Mouse (Mus musculus) kidney, adult 11 months (tissue): ENCODE results near the gene Ppp2r5c.

Experiments
- DNase-seq: peaks from one replicate; pipeline ENCODE4 v3.0.0; 2022

Ppp2r5c gene

DNA sequence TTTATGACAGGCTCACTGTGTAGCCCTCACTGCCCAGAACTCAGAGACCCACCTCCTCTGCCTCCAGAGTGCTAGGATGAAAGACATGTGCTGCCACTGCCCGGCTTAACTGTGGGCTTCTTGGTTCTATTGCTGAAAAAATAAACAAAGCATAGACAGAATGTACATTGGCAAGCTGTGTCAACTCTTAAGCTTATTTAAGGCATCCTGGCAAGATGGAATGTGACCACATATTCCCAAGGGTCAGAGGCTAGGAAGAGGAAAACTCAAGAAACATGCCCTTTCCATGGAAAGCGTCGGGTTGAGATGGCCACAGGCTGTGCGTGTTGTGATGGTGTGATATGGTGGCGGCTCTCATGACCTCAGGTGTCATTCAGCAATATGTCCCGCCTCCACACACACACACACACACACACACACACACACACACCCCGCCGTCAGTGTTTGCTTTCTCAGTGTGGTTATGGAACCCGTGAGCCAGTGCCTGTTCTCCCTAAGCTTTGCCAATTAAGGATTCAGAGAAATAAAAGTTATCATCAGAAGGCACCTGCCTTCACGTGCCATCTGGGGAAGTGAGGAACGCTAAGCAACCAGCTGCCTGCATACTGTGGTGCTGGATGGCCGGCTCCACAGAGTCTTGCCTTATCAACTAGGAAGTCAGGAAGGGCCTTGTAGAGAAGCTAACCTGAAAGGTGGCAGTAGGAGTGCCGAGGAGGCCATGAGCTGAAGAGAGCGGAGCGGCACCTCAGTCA is 73.5 kb downstream of the Ppp2r5c start:
- no peak for DNase-seq

DNA sequence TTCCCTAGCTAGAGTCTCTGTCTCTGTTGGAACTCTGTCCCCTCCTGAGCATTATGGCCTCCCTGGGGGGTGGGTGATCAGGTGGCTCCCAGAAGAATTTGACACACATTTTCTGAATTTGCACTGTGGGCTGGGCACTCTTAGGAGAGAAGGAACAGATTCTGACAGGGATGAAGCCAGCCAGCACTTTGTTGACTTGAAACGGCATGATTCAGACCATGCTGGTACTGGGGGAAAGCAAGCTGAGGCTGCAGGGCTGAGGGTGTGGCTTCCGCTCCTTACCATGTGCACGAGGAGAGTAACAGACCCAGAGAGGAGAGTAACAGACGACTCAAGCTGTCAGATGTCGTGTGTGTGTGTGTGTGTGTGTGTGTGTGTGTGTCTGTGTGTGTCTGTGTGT is 76.6 kb downstream of the Ppp2r5c start:
- DNase-seq: no peak

DNA sequence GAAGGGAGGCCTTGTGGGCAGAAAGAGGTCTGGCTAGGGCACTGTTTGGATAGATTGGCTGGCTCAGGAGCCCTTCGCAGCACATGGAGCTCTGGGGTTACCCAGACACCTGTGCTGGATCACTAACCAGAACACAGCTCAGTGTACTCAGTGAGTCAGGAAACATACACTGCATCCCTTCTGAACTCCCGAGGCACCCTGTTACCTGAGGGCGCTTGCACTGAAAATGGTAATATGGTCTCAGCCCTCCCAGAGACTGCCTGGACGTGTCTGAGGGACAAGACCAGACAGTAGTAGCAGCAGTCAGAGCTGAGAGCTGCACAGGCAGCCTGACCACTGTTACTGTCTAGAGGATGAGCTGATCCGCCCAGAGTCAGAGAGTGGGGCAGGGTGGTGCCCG is 85.8 kb downstream of the Ppp2r5c start:
- DNase-seq: no peak

DNA sequence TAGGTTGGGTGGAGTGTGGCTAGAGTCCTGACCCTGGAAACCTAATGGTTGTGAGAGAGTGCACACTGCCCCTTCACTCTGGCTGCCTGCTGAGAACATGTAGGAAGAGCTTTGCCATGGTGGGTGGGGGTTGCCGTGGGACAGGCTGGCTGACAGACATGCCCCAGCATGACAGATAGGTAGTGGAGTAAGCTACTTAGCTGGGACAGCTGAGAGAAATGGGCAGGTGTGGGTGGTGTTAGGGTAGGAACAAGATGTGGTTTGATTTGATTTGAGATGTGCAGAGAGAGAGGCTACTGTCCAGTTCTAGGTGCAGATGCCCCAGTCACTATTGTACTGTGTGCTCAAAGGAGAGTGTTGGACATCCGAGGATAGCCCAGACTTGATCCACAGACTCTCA is 86.2 kb downstream of the Ppp2r5c start:
- no peak for DNase-seq

DNA sequence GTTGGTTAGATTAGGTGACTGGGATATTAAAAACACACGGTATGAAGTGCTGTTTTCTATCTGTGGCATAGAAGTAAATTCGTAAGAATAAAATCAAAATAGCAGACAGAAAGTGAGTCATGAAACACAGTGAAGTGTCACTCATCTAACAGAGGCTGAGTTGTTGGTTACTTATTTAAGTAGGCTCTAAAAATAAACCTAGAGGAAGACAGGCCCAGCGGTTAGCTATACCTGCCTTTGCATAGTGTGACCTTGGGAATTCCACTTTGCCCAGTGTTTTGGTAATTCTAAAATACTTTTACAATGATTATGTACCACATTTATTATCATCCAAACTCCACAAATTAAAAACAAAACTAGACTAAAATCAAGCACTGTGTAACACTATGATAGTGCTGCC is 86.9 kb downstream of the Ppp2r5c start:
- no peak for DNase-seq

DNA sequence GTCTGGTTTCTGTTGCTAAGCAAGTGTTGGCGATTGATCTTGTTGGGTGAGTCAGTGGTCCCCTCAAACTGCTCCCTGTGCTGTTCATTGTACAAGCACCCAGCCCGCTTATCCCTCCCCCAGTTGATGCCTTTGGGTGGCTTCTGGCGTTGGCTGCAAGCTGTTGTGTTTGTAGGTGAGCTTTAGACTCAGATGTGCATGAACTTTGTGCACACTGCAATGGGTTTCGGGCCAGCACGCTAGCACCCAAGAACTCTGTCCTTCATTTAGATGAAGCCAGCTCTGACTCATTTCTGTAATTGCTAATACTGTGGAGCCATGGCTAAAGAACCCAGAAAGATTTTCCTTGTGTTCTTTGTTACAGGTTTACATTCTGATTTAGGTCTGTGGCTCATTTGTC is 88.4 kb downstream of the Ppp2r5c start:
- DNase-seq: no peak

DNA sequence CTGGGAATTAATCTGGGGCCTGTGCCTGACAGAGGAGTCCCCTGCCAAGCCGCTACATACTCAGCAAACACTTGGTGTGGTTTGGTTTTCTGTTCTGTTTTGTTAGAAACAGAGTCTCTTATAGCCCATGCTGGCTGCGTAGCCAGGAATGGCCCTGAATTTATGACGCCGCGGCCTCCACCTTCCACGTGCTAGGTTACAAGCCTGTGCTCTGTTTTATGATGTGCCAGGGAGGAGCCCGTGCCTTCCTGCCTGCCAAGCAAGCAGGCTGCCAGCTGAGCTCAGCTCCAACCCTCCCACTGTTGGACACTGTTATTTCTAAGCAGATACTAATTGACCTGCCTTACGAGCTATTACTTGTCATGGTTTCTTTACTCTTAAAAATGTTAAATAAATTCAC is 90.8 kb downstream of the Ppp2r5c start:
- DNase-seq: no peak

DNA sequence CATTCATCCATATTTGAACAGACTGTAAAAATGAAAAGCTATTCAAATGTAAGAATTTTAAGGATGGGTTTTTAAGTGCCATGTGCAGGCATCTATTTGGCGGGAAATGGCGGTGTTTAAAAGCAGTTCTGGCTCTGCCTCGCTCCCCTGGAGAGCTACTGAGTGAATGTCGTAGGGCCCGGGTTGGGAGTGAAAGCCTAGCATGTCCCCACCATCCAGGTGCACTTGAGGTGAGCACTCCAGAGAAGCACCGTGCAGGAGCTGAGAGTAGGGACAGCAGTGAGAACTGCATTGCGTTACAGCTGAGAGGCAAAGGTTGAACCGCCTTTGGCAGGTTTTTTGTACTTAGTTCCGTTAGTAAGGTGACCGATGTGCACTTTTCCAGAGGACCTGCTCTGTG is 92.4 kb downstream of the Ppp2r5c start:
- no peak for DNase-seq

DNA sequence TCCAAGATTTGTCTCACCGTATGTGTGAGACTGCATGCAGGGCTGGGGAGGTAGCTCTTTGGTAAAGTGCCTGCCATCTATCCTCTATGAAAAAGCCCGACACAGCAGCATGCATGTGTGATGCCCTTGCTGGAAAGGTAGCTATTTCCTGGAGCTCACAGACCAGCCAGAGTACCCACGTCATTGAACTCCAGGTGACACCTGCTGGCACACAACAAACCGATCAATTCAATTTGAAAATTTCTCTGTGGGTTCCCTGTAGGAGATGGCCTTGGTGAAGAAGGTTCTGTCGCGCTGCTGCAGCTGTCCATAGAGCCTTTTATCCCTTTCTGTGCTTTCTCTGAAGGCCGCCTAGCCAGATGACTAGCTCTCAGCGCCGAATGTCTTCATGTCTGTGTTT is 92.9 kb downstream of the Ppp2r5c start:
- no peak for DNase-seq

DNA sequence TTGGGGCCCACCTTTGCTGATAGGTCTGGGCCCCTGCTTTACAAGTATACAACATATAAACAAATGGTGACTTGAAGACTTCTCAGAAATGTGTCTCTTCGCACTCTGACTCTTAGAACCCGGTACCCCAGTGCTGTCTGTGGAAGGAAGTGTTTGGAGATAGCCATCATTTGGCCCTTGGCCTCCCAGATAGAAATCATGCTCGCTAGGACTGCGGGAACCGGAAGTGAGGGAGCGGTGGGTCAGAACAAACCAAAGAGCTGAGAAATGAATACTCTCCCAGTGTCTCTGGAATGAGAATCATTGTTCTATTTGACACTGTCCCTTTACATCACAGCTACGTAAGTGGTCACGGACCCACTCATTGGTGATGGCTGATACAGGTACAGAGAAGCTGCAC is 93.4 kb downstream of the Ppp2r5c start:
- DNase-seq: no peak

DNA sequence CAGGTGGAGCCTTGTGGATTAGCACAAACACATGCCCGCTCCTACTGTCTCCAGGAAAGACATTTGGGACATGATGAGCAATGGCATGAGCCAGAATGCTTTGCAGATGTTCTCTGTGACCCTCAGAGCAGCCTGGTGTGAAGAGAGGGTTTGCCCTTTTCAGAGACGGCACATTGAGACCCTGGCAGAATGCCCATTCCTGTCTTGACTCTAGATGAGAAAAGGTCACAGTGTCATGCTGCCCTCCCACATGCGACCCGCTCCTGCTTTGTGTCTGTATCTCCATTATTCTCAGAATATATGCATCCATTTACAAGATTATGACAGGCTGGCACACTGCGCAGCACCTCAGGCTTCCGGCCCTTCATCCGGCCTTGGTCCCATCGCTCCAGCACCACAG is 94.1 kb downstream of the Ppp2r5c start:
- no peak for DNase-seq

DNA sequence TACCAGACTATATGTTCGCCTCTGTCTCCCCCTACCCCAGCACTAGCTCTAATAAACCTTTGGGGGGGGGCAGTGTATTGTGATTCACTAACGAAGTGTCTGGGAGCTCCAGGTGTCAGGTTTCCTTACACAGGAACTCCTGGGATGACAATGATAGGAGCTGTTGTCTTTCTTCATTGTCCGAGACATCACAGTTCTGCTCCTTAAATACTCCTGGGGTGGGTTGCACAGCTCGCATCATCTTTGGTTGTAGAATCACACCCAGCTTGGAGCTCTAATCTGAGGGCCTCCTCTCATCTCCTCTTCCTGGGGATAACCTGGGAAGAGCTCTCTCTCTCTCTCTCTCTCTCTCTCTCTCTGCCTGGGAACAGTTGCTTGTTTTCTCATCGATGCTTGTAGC is 94.6 kb downstream of the Ppp2r5c start:
- DNase-seq: no peak

DNA sequence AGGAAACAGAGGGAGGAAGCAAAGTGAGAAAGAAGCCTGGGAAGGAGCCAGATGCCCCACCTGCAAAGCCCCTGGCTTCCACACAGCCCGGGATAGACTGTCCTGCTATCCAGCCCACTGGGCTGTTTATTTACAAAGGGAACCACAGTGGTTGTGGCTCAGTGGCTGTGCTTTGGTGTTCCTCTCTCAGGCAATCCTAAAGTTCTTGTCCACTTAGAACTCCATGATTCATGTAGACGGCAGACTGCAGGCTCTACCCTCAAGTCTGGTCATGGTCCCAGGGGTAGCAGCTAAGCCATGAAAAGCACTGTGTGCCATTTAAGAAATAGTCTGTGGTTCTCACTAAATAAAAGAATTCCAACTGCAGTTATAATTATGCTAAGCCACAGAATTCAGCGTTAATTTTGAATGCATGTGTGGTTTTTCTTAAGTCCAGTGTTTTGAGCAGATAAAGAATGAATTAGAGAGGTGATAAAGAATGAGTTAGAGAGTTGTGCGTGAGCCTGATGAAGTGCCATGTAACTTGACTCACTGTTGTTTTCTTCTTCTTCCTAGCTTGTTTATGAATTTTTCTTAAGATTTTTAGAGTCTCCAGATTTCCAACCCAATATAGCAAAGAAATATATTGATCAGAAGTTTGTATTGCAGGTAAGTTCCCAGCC is 98.3 kb downstream of the Ppp2r5c start:
- no peak for DNase-seq

DNA sequence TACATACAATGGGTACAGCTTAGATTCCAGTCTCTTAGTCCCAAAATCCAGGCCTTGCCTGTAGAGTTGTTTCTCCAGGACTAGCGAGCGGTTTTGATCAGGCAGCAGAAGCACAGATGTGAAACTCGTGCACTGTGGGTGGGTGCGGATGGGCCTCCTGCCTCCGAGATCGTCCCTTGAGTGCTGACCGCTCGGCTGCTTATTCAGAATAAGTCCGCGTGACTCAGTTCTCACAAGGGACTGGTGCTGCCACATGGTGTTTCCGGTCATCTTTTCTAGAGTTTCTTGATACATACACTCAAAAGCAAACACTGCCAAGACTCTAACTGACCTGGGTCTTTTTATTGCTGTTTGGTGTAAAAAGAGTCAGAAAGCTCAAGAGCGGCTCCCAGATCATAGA is 100.7 kb downstream of the Ppp2r5c start:
- DNase-seq: no peak

DNA sequence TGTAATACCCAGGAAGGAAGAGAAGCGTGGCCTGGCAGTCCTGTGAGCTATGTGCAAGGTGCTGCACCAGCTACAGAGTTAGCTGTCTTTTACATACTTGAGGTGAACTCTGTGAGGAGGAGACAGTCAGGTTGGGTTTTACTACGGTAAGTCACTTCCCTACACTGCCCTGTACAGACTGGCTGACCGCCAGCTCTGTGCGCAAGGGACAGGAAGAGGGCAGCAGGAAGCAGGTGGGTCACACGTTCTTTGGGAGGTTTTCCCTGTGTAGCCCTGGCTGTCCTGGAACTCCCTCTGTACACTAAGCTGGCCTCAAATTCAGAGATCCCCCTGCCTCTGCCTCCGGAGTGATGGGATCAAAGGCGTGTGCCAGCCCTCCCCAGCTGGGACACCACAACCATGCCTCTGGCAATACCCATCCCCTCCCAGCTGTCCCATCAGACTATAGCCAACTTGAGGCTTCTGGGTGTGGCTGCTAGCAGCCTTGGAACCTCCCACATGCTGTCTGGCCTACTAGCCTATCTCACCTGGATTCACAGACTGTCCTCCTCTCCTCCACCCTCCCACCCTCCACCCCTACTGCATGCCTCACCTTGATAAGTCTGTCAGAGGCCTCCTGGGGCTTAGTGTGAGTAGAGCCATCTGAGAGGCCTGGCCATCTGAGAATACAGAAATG is 102.7 kb downstream of the Ppp2r5c start:
- no peak for DNase-seq

DNA sequence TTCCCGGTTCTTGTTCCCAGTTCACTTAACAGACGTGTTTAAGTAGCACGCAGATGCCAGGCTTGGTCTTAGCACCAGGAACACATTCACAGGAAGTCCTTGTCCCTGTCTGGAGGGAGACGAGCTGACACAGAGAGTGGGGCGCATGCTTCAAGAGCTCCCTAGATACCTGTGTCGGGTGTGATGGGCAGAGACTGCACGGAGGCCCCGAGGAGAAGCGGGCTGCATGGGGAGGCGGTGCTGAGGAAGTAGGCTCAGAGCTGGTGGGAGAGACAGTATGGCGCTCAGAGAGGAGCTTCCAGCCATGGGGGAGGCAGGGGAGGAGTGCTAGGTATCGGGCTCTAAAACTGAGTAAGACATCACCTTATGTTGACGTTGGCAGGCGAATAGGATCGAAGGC is 103.4 kb downstream of the Ppp2r5c start:
- no peak for DNase-seq

DNA sequence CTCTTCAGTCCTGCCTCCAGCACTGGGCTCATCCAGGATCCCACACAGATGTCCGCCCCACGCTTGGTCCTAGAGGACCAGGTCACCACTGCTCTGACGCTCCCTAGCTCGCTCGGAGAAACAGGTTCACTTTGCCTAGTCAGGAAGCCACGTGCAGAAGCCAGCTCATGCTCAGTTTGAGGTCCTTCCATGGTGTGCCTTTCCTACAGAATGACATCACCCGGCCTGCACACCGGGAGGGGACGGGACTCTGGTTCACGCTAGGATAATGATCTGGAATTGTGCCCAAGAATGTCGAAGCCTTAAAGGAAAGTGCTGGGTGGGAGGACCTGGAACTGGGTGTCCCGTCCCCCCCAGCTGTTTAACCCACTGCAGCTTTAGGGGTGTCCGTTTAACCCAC is 105.2 kb downstream of the Ppp2r5c start:
- no peak for DNase-seq

DNA sequence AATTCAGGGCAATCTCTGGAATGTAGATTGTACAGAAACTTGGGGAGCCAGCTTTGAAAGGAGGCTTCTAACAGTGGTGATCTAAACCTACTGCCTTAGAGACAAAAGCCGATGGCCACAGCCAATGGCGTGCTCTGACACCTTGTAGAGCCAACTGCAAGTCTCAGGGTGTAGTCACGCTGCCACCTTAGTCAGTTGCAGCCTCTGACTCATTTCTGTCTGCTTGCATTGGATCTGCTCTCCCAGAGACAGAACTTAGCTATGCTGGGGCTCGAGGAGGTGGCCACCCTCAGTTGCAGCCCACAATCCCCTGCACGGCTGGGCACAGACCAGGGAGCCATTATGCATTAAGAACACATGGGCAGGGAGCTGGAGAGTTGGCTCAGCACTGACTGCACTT is 106.4 kb downstream of the Ppp2r5c start:
- DNase-seq: no peak

DNA sequence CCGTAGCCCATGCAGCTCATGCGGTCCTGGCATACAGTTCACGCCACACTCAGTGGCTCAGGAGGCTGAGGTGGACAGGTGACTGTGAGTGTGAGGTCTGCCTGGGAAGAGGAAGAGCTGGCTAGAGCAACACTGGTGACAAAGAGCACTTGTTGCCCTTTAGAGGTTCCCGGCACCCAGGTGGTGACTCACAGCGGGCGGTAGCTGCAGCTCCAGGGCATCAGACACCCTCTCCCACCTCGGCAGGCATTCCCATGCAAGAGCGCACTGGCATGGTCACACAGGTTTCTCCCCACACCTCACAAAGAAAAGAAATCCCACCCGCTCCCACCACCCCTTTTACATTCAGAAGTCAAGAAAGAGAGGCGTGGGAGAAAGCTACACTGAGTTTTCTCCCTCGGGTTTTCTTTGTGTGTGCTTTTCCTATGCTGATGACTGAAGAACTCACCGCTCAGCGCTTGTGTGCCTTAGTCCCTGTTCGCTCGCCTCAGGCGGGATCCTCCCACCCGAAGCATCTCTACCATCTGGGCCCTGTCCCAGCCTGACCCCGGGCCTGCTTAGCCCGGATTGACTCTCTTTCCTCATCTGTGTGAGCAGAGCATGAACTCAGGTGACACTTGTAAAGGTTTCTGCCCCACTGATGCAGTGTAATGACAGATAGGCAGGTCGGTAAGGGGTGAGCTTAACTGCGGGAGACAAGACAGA is 108.8 kb downstream of the Ppp2r5c start:
- no peak for DNase-seq

DNA sequence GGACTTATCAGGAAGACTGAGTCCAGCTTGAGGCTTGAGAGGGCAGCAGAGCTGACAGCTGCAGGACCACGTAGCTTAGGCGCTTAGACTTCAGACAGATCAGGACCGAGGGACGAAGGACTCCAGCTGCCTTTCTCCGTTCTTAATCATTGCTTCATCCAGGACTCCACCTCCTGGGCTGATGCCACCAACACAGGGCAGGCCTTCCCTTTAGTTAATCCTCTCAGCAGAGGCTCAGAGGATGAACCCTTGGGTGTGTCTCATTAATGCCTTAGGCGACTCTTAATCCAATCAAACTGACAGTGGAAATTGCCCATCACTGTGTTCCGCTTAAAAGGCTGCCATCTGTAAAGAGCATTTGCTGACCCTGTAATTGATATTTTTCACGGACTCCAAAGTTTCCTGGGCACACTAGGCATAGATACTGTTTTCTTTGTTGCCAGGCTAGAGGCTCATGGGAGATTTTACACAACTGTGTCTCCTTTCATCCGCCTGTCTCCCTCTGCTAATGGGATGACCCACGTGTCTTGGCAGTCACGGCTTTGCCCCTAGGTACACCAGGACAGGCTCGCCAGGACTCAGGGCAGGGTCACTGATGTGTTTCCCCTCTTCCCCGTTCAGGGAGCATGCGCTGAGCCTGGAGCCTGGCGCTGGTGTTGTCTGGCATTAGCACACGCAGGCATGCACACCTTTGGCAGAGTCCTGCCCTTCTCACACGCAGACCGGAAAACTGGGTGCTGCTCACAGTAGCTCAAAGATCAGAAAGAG is 110.1 kb downstream of the Ppp2r5c start:
- no peak for DNase-seq

DNA sequence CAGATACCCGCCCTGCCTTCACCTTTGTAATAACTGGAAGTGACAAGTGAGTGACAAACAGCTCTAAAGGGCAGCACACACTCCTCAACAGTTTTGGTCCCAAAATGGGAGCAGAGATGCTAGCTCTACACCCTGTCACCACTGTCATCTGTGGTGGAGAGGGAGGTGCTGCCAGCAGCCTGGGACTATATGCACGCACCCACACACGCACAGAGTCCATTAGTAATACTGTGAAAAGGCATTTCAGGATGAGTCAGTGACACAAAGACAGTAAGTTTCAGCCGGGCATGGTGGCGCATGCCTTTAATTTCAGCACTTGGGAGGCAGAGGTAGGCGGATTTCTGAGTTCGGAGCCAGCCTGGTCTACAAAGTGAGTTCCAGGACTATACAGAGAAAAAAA is 111.3 kb downstream of the Ppp2r5c start:
- no peak for DNase-seq

DNA sequence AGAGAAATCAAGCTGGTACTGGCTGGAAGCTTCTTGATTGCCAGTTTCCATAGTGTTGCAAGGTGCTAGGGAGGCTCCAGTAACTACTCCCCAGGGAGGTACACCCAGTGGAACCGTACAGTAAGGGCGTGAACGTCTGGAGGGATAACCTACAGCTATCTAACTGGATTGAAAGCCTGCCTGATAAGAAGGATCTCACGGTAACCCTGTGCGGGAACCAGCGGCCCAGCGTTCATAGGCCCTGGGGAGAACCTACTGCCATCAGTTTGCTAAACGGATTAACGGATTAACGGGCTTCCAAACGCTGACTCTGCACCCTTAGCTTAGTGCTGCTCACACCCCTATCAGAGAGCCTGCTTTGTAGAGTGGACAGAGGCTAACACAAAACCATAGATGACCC is 116.5 kb downstream of the Ppp2r5c start:
- no peak for DNase-seq

DNA sequence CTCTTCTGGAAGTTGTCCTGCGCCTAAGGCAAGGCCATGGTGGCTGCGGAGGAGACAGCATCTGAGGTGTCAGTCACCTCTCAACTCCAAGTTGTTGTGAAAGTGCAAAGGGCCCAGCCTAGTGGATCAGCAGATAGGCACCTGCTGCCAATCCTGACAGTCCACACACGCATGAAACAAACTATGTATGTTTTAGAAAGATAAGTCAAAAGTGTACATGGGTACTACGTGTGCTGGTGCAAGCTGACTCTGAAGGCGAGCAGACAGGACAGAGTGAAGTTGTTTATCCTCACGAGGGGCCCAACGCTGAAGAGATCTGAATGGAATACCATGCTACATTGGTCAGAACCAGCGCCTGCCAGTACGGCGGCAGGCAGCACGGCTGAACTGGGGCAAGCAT is 117.9 kb downstream of the Ppp2r5c start:
- DNase-seq: no peak
